Mouse (Mus musculus) stomach, postnatal 0 days (tissue): ENCODE measurements around the gene Ppil4. TPM values are rescaled to one million over a fixed set of nuclear protein-coding genes. Genes with fewer than 3 reads are reported as not detected.

Experiments
- ATAC-seq: fragments of 200-750 bp; cut with Nextera tagmentation; 2 replicates; pipeline ENCODE4 v1.8.0; 2017; ENCODE audit not compliant: low FRiP score, low TSS enrichment
- DNase-seq: peaks from one replicate; pipeline ENCODE4 v3.0.0-alpha.2; 2016; ENCODE audit warnings: low spot score
- H3K27ac ChIP-seq: fragments of 300-500 bp; sonication (generic); replicated peaks from 2 replicates; pipeline ENCODE4 v1.5.1; 2014; ENCODE audit warnings: mild to moderate bottlenecking, control low read depth
- H3K27me3 ChIP-seq: fragments of 300-500 bp; sonication (generic); 2 replicates; pipeline ENCODE4 v1.6.1; 2014; ENCODE audit warnings: low read length; ENCODE audit not compliant: control insufficient read depth, insufficient read depth
- H3K36me3 ChIP-seq: fragments of 300-500 bp; sonication (generic); 2 replicates; pipeline ENCODE4 v1.6.1; 2014; ENCODE audit warnings: low read length, mixed read lengths; ENCODE audit not compliant: control insufficient read depth, insufficient read depth
- H3K4me1 ChIP-seq: fragments of 300-500 bp; sonication (generic); replicated peaks from 2 replicates; pipeline ENCODE4 v1.6.1; 2014; ENCODE audit warnings: antibody characterized with exemption; ENCODE audit not compliant: control insufficient read depth, insufficient read depth
- H3K4me2 ChIP-seq: fragments of 300-500 bp; sonication (generic); replicated peaks from 2 replicates; pipeline ENCODE4 v1.6.1; 2014; ENCODE audit warnings: low read depth, mild to moderate bottlenecking, control low read depth, moderate library complexity
- H3K4me3 ChIP-seq: fragments of 300-500 bp; sonication (generic); 2 replicates; pipeline ENCODE4 v1.5.1; 2014; ENCODE audit warnings: low read depth, low read length, control low read depth
- H3K9ac ChIP-seq: fragments of 300-500 bp; sonication (generic); 2 replicates; pipeline ENCODE4 v1.6.1; 2014; ENCODE audit warnings: mild to moderate bottlenecking, low read length, control low read depth, mixed read lengths
- H3K9me3 ChIP-seq: fragments of 300-500 bp; sonication (generic); 2 replicates; pipeline ENCODE4 v1.6.1; 2016; ENCODE audit warnings: low read length; ENCODE audit not compliant: control insufficient read depth
- CTCF ChIP-seq: IDR thresholded peaks from 2 replicates; pipeline ENCODE4 v1.5.1; 2016; ENCODE audit warnings: antibody characterized with exemption, low read depth, mild to moderate bottlenecking, moderate library complexity
- EP300 ChIP-seq: optimal IDR thresholded peaks from 2 replicates; pipeline ENCODE3; 2016; ENCODE audit warnings: antibody characterized with exemption
- WGBS: fragments of 180-500 bp; shearing (Covaris S2); extraction: QIAGEN DNeasy Blood & Tissue Kit; methylation state at CpG from one replicate; pipeline ENCODE4 v1.1.7; 2014; 5-methylcytosine and 5-hydroxymethylcytosine counted together
- polyA plus RNA-seq: library from polyadenylated mRNA; unstranded; fragments of >200 nt; fragmentation: Nextera tagmentation; extraction: Ambion mirVana; gene quantifications from 2 replicates; pipeline ENCODE4 v1.2.1, GENCODE M21; 2015

Ppil4 gene
- polyA plus RNA-seq, 1 experiment from 2014 or later, result 23.3 TPM

DNA sequence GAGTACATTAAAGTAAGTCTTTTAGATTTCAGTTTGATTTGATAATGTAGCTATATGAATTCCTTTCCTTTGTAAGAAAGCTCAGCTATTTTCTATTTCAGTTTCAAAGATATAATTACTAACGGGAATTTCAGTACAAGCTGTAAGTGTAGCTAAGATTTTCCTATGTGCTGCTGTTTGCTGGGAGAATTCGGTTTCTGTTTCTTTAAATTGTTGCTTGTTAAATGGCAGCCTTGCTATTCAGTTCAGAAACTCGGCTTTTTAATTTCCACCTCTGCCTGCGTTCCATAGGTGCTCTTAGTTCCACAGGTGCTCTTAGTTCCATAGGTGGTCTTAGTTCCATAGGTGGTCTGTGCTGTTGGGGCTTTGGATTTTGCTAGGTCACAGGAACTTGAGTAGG is 26.5 kb downstream of the Ppil4 start:
- H3K9ac ChIP-seq, result no peak overlapping the region
- H3K4me2 ChIP-seq, result no peak overlapping the region
- H3K4me3 ChIP-seq, result no peak overlapping the region
- H3K27ac ChIP-seq, result no peak overlapping the region
- H3K36me3 ChIP-seq, result peaks cover 11% of the 10 kb centered on the region; the same call in 1 of the 2 replicates
- DNase-seq (no peak), ATAC-seq (no peak)
- H3K27me3 ChIP-seq, result no peaks in the 10 kb centered on the region
- 89% methylated on average over 4 of the region's 4 CpGs for WGBS
- TF ChIP-seq CTCF (no peak), EP300 (no peak)
- H3K4me1 ChIP-seq, result no peaks in the 10 kb centered on the region
- no peaks in the 10 kb centered on the region for H3K9me3 ChIP-seq

DNA sequence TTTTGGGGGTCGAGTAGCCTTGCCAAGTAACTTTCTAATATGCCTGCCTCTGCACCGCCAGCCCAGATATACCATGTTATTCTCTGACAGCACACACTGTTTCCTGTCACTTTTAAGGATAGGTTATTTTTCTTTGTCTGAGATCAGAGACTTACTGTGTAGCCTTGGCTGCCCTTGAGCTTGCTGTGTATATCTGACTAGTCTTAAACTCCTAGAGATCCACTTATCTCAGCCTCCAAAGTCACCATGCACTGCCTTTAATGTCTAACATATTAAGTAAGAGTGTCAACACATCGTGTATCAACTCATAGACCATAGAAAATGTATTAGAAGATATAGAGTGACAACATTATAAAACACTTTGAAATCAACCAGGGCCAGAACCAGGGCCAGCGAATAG is 26.9 kb downstream of the Ppil4 start:
- Histone ChIP-seq H3K4me1 (no peaks in the 10 kb centered on the region), H3K27ac (no peak overlapping the region), H3K27me3 (no peaks in the 10 kb centered on the region), H3K4me2 (no peak overlapping the region), H3K9ac (no peak overlapping the region), H3K36me3 (peaks cover 8% of the 10 kb centered on the region; the same call in 1 of the 2 replicates), H3K4me3 (no peak overlapping the region), H3K9me3 (no peaks in the 10 kb centered on the region)
- no peak for DNase-seq
- no peak for ATAC-seq
- TF ChIP-seq CTCF, result no peak
- TF ChIP-seq EP300, result no peak
- WGBS, result 85% methylated on average over 4 of the region's 4 CpGs

DNA sequence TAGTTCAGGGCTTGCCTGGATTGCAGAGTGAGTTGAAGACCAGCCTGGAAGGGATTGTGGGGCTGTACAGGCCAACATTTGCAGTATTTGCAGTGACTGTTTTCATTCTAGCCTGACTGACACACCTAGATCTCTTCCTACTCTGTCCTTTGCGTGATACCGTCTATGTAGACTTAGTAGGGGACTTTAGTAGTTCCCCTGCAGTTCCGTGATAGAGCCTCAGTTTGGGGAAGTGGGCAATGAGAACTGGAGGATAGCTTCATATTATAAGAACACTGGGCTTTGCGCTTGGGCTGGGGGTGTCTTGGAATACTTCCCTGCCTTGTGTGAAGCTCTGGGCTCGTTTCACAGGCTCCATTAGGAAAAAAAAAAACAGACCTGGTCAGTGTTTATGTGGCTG is 27.5 kb downstream of the Ppil4 start:
- DNase-seq, result no peak
- Histone ChIP-seq H3K4me1 (no peaks in the 10 kb centered on the region), H3K4me2 (no peak overlapping the region), H3K9ac (no peak overlapping the region), H3K9me3 (no peaks in the 10 kb centered on the region), H3K36me3 (peaks cover 7% of the 10 kb centered on the region; the same call in 1 of the 2 replicates), H3K4me3 (no peak overlapping the region), H3K27me3 (no peaks in the 10 kb centered on the region), H3K27ac (no peak overlapping the region)
- TF ChIP-seq EP300 (no peak), CTCF (no peak)
- ATAC-seq, result no peak
- WGBS, result 84% methylated on average over 5 of the region's 5 CpGs

DNA sequence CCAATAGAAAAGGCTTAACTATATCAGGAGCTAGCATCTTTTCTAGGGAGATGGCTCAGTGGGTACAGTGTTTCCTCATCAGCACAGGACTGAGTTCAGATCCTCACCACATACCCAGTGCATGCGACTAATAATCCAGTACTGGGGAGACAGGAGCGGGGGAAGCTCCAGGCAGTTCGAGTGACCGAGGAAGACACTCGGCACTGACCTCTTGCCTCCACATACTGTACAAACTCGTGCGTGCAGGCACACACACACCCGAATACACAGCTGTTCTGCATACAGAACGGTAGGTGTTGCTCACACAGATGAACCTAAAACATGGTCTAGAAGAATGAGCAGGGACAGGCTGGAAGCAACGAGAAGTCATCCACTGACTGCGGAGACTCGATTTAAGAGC is 29.3 kb downstream of the Ppil4 start:
- WGBS, result 93% methylated on average over 12 of the region's 12 CpGs
- Histone ChIP-seq H3K27me3 (no peaks in the 10 kb centered on the region), H3K4me1 (no peaks in the 10 kb centered on the region), H3K9ac (no peak overlapping the region), H3K9me3 (no peaks in the 10 kb centered on the region), H3K36me3 (peaks cover 7% of the 10 kb centered on the region; the same call in 1 of the 2 replicates), H3K4me2 (no peak overlapping the region), H3K27ac (no peak overlapping the region), H3K4me3 (no peak overlapping the region)
- DNase-seq (no peak), ATAC-seq (no peak)
- TF ChIP-seq EP300, result no peak

DNA sequence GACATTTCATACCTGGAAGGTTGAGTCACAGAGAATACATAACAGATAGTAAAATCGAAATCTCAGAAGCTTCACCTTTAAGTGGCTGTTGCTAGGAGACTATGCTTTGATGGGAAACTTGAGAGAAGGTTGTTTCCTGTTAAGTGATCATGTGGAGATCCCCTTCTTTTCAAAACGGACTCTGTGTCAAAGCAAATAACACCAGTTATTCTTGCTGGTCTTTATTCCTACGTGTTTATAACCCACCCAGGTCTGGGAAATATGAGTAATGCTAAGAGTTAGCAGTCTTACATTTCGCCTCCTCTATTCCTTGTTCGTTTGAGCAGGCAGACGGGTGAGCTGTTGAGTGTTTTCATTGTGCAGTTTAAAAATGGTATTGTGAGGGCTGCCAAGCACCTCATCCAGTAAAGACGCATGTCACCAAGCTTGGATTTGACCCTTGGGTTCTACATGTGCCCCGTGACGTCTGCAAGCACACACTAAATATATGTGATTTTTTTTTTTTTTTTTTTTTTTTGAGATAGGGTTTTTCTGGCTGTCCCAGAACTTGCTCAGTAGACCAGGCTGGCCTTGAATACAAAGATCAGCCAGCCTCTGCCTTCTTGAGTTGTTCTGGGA is 32.1 kb downstream of the Ppil4 start:
- Histone ChIP-seq H3K4me1 (no peaks in the 10 kb centered on the region), H3K9me3 (no peaks in the 10 kb centered on the region), H3K36me3 (0 out of 2 replicates have a peak, but pooled peaks cover 5% of the 10 kb centered on the region), H3K4me3 (no peak overlapping the region), H3K27me3 (no peaks in the 10 kb centered on the region), H3K9ac (no peak overlapping the region), H3K4me2 (no peak overlapping the region), H3K27ac (no peak overlapping the region)
- ATAC-seq (no peak), DNase-seq (no peak)
- TF ChIP-seq CTCF, result no peak
- no peak for TF ChIP-seq EP300
- 83% methylated on average over 9 of the region's 9 CpGs for WGBS

DNA sequence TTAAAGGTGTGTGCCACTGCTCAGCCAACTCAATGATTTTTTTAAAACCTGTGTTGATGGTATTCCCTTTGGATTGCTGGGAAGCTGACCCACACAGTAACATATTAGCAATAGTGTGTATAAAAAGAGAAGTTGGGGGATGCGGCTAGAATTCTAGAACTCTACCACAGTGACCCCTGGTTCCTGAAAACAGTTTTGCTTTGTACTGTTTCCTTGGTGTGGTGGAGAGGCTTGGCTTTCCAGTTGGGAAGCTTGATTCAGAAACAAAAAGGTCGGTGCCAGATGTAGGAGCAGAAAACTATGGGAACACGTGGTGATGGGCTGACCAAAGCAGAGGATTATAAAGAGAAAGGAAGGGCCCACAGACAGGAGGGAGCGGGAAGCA is 32.6 kb downstream of the Ppil4 start:
- Histone ChIP-seq H3K4me3 (no peak overlapping the region), H3K9ac (no peak overlapping the region), H3K36me3 (0 out of 2 replicates have a peak, but pooled peaks cover 5% of the 10 kb centered on the region), H3K4me1 (no peaks in the 10 kb centered on the region), H3K27me3 (no peaks in the 10 kb centered on the region), H3K27ac (no peak overlapping the region), H3K4me2 (no peak overlapping the region), H3K9me3 (no peaks in the 10 kb centered on the region)
- DNase-seq (no peak), ATAC-seq (no peak)
- 88% methylated on average over 4 of the region's 4 CpGs for WGBS
- no peak for TF ChIP-seq CTCF
- no peak for TF ChIP-seq EP300
